Mouse (Mus musculus): ENCODE measurements around the gene Faxc. TPM values are rescaled to one million over a fixed set of nuclear protein-coding genes. Genes with fewer than 3 reads are reported as not detected.

The Faxc gene
- polyA plus RNA-seq (2014; fragmentation: Nextera tagmentation; extraction: Ambion mirVana) = 27.8 and 31.1 TPM in 2 replicates

- DNase-seq (ENCODE audit: low spot score) = peak; percentile 80
- H3K4me2 ChIP-seq (ENCODE audit: low read depth) = peak within 1 kb of the TSS; percentile 77
- 0 out of 2 replicates have a peak, but pooled peaks cover 5% of the 10 kb centered on the region for H3K4me1 ChIP-seq (ENCODE audit: control insufficient read depth, insufficient read depth, low read length)
- under 1% methylated on average over 63 of the region's 83 CpGs for WGBS
- H3K36me3 ChIP-seq (ENCODE audit: control insufficient read depth, insufficient read depth, low read length) = no peaks in the 10 kb centered on the region
- ATAC-seq (ENCODE audit: insufficient read depth, low FRiP score, low TSS enrichment) = peak; percentile 95
- H3K4me3 ChIP-seq (ENCODE audit: low read depth, low read length) = peak within 1 kb of the TSS; percentile 75
- H3K27ac ChIP-seq (ENCODE audit: low read depth, low read length) = peak within 1 kb of the TSS; percentile 87
- no peaks in the 10 kb centered on the region for H3K27me3 ChIP-seq (ENCODE audit: control insufficient read depth, insufficient read depth, low read length)
- H3K9me3 ChIP-seq (ENCODE audit: control insufficient read depth, low read length) = no peaks in the 10 kb centered on the region
- peak within 1 kb of the TSS; percentile 98 for H3K9ac ChIP-seq (ENCODE audit: low read length)
Observed at GRCm38 (mm10) chr4:21930971-21931771, at the start of gene Faxc. TSS of gene Faxc (plus strand) at chr4:21931329.

GRCm38 (mm10) chr4:21882806-21883205, 48.3 kb upstream of the Faxc start:
- Histone ChIP-seq H3K9ac (ENCODE audit: low read length) (no peak overlapping the region), H3K4me2 (ENCODE audit: low read depth) (no peak overlapping the region), H3K27ac (ENCODE audit: low read depth, low read length) (no peak overlapping the region), H3K9me3 (ENCODE audit: control insufficient read depth, low read length) (no peaks in the 10 kb centered on the region), H3K27me3 (ENCODE audit: control insufficient read depth, insufficient read depth, low read length) (no peaks in the 10 kb centered on the region), H3K36me3 (ENCODE audit: control insufficient read depth, insufficient read depth, low read length) (no peaks in the 10 kb centered on the region), H3K4me3 (ENCODE audit: low read depth, low read length) (no peak overlapping the region), H3K4me1 (ENCODE audit: control insufficient read depth, insufficient read depth, low read length) (no peaks in the 10 kb centered on the region)
- DNase-seq (ENCODE audit: low spot score) (no peak), ATAC-seq (ENCODE audit: insufficient read depth, low FRiP score, low TSS enrichment) (no peak)
- WGBS = 91% methylated on average over 6 of the region's 6 CpGs

GRCm38 (mm10) chr4:21885831-21886230, 45.3 kb upstream of the Faxc start:
- no peaks in the 10 kb centered on the region for H3K36me3 ChIP-seq (ENCODE audit: control insufficient read depth, insufficient read depth, low read length)
- H3K4me3 ChIP-seq (ENCODE audit: low read depth, low read length) = no peak overlapping the region
- H3K27me3 ChIP-seq (ENCODE audit: control insufficient read depth, insufficient read depth, low read length) = no peaks in the 10 kb centered on the region
- WGBS = 88% methylated on average over 8 of the region's 8 CpGs
- H3K4me1 ChIP-seq (ENCODE audit: control insufficient read depth, insufficient read depth, low read length) = no peaks in the 10 kb centered on the region
- ATAC-seq (ENCODE audit: insufficient read depth, low FRiP score, low TSS enrichment) (no peak), DNase-seq (ENCODE audit: low spot score) (no peak)
- no peak overlapping the region for H3K4me2 ChIP-seq (ENCODE audit: low read depth)
- no peak overlapping the region for H3K27ac ChIP-seq (ENCODE audit: low read depth, low read length)
- no peaks in the 10 kb centered on the region for H3K9me3 ChIP-seq (ENCODE audit: control insufficient read depth, low read length)
- no peak overlapping the region for H3K9ac ChIP-seq (ENCODE audit: low read length)

GRCm38 (mm10) chr4:21931772-21932630, 872 bp downstream of the Faxc start:
- Histone ChIP-seq H3K4me2 (ENCODE audit: low read depth) (peak overlapping the region; percentile 77), H3K36me3 (ENCODE audit: control insufficient read depth, insufficient read depth, low read length) (no peaks in the 10 kb centered on the region), H3K9me3 (ENCODE audit: control insufficient read depth, low read length) (no peaks in the 10 kb centered on the region), H3K4me3 (ENCODE audit: low read depth, low read length) (peak overlapping the region; percentile 75), H3K27me3 (ENCODE audit: control insufficient read depth, insufficient read depth, low read length) (no peaks in the 10 kb centered on the region), H3K27ac (ENCODE audit: low read depth, low read length) (peak overlapping the region; percentile 87), H3K4me1 (ENCODE audit: control insufficient read depth, insufficient read depth, low read length) (0 out of 2 replicates have a peak, but pooled peaks cover 5% of the 10 kb centered on the region), H3K9ac (ENCODE audit: low read length) (peak overlapping the region; percentile 98)
- ATAC-seq (ENCODE audit: insufficient read depth, low FRiP score, low TSS enrichment) (peak; percentile 56), DNase-seq (ENCODE audit: low spot score) (peak; percentile 21)
- WGBS = 15% methylated on average over 23 of the region's 23 CpGs

GRCm38 (mm10) chr4:21935378-21935777, 4.2 kb downstream of the Faxc start:
- Histone ChIP-seq H3K4me1 (ENCODE audit: control insufficient read depth, insufficient read depth, low read length) (0 out of 2 replicates have a peak, but pooled peaks cover 5% of the 10 kb centered on the region), H3K27me3 (ENCODE audit: control insufficient read depth, insufficient read depth, low read length) (no peaks in the 10 kb centered on the region), H3K9ac (ENCODE audit: low read length) (no peak overlapping the region), H3K27ac (ENCODE audit: low read depth, low read length) (no peak overlapping the region), H3K4me2 (ENCODE audit: low read depth) (no peak overlapping the region), H3K4me3 (ENCODE audit: low read depth, low read length) (no peak overlapping the region), H3K9me3 (ENCODE audit: control insufficient read depth, low read length) (no peaks in the 10 kb centered on the region), H3K36me3 (ENCODE audit: control insufficient read depth, insufficient read depth, low read length) (no peaks in the 10 kb centered on the region)
- 91% methylated on average over 2 of the region's 2 CpGs for WGBS
- DNase-seq (ENCODE audit: low spot score) = no peak
- no peak for ATAC-seq (ENCODE audit: insufficient read depth, low FRiP score, low TSS enrichment)

GRCm38 (mm10) chr4:21936424-21936823, 5.3 kb downstream of the Faxc start:
- Histone ChIP-seq H3K9ac (ENCODE audit: low read length) (no peak overlapping the region), H3K27me3 (ENCODE audit: control insufficient read depth, insufficient read depth, low read length) (no peaks in the 10 kb centered on the region), H3K27ac (ENCODE audit: low read depth, low read length) (no peak overlapping the region), H3K4me2 (ENCODE audit: low read depth) (no peak overlapping the region), H3K4me1 (ENCODE audit: control insufficient read depth, insufficient read depth, low read length) (0 out of 2 replicates have a peak, but pooled peaks cover 5% of the 10 kb centered on the region), H3K9me3 (ENCODE audit: control insufficient read depth, low read length) (no peaks in the 10 kb centered on the region), H3K4me3 (ENCODE audit: low read depth, low read length) (no peak overlapping the region), H3K36me3 (ENCODE audit: control insufficient read depth, insufficient read depth, low read length) (no peaks in the 10 kb centered on the region)
- WGBS = 95% methylated on average over 9 of the region's 9 CpGs
- ATAC-seq (ENCODE audit: insufficient read depth, low FRiP score, low TSS enrichment) (no peak), DNase-seq (ENCODE audit: low spot score) (no peak)

GRCm38 (mm10) chr4:21937890-21938289, 6.8 kb downstream of the Faxc start:
- 0 out of 2 replicates have a peak, but pooled peaks cover 2% of the 10 kb centered on the region for H3K4me1 ChIP-seq (ENCODE audit: control insufficient read depth, insufficient read depth, low read length)
- no peaks in the 10 kb centered on the region for H3K27me3 ChIP-seq (ENCODE audit: control insufficient read depth, insufficient read depth, low read length)
- ATAC-seq (ENCODE audit: insufficient read depth, low FRiP score, low TSS enrichment) (no peak), DNase-seq (ENCODE audit: low spot score) (no peak)
- H3K9me3 ChIP-seq (ENCODE audit: control insufficient read depth, low read length) = no peaks in the 10 kb centered on the region
- no peak overlapping the region for H3K4me3 ChIP-seq (ENCODE audit: low read depth, low read length)
- WGBS = 91% methylated on average over 8 of the region's 8 CpGs
- no peaks in the 10 kb centered on the region for H3K36me3 ChIP-seq (ENCODE audit: control insufficient read depth, insufficient read depth, low read length)
- H3K27ac ChIP-seq (ENCODE audit: low read depth, low read length) = no peak overlapping the region
- no peak overlapping the region for H3K4me2 ChIP-seq (ENCODE audit: low read depth)
- H3K9ac ChIP-seq (ENCODE audit: low read length) = no peak overlapping the region

- ATAC-seq (ENCODE audit: insufficient read depth, low FRiP score, low TSS enrichment) = no peak
- no peaks in the 10 kb centered on the region for H3K9me3 ChIP-seq (ENCODE audit: control insufficient read depth, low read length)
- H3K4me2 ChIP-seq (ENCODE audit: low read depth) = no peak overlapping the region
Observed at GRCm38 (mm10) chr4:21944672-21945071, 13.5 kb downstream of the Faxc start.

More at GRCm38 (mm10) chr4:21944672-21945071, 13.5 kb downstream of the Faxc start:
- Histone ChIP-seq H3K9ac (ENCODE audit: low read length) (no peak overlapping the region), H3K27ac (ENCODE audit: low read depth, low read length) (no peak overlapping the region), H3K4me1 (ENCODE audit: control insufficient read depth, insufficient read depth, low read length) (no peaks in the 10 kb centered on the region), H3K4me3 (ENCODE audit: low read depth, low read length) (no peak overlapping the region), H3K27me3 (ENCODE audit: control insufficient read depth, insufficient read depth, low read length) (no peaks in the 10 kb centered on the region), H3K36me3 (ENCODE audit: control insufficient read depth, insufficient read depth, low read length) (no peaks in the 10 kb centered on the region)
- WGBS = 92% methylated on average over 3 of the region's 3 CpGs
- no peak for DNase-seq (ENCODE audit: low spot score)
